Mouse (Mus musculus): ENCODE measurements around the gene 6030452D12Rik. TPM values are rescaled to one million over a fixed set of nuclear protein-coding genes. Genes with fewer than 3 reads are reported as not detected.

The 6030452D12Rik gene
- polyA plus RNA-seq, 1 experiment, result not detected

- H3K36me3 ChIP-seq (ENCODE audit: control insufficient read depth, insufficient read depth, low read length), result no peaks in the 10 kb centered on the region
- TF ChIP-seq CTCF (conservative IDR thresholded peaks at IDR 0.05; ENCODE audit: insufficient read depth, insufficient read length, low read depth, low read length) (no peak), POLR2A (IDR thresholded peaks at IDR 0.05; ENCODE audit: low read depth, low read length) (no peak)
- H3K27ac ChIP-seq (ENCODE audit: insufficient read depth, low read depth, low read length), result no peak overlapping the region
- no peak for DNase-seq
- H3K4me1 ChIP-seq (ENCODE audit: control insufficient read depth, insufficient read depth, low read length), result no peaks in the 10 kb centered on the region
- no peak overlapping the region for H3K4me3 ChIP-seq (ENCODE audit: insufficient read depth, low read depth, low read length)
- H3K27me3 ChIP-seq (replicated peaks; ENCODE audit: control insufficient read depth, insufficient read depth, low read length), result no peaks in the 10 kb centered on the region
- WGBS, result 80% methylated on average over 7 of the region's 7 CpGs
These were observed 33.4 kb downstream of the 6030452D12Rik start for GRCm38 (mm10) chr8:106533709-106534108.

- Histone ChIP-seq H3K36me3 (ENCODE audit: control insufficient read depth, insufficient read depth, low read length) (no peaks in the 10 kb centered on the region), H3K4me1 (ENCODE audit: control insufficient read depth, insufficient read depth, low read length) (no peaks in the 10 kb centered on the region), H3K27me3 (replicated peaks; ENCODE audit: control insufficient read depth, insufficient read depth, low read length) (no peaks in the 10 kb centered on the region), H3K27ac (ENCODE audit: insufficient read depth, low read depth, low read length) (no peak overlapping the region), H3K4me3 (ENCODE audit: insufficient read depth, low read depth, low read length) (no peak overlapping the region)
- peak; percentile 75 for DNase-seq
- TF ChIP-seq CTCF (conservative IDR thresholded peaks at IDR 0.05; ENCODE audit: insufficient read depth, insufficient read length, low read depth, low read length) (peak; percentile 78), POLR2A (IDR thresholded peaks at IDR 0.05; ENCODE audit: low read depth, low read length) (no peak)
- 30% methylated on average over 6 of the region's 6 CpGs for WGBS
These were observed 34.1 kb downstream of the 6030452D12Rik start for GRCm38 (mm10) chr8:106534449-106534848.

- 64% methylated on average over 4 of the region's 4 CpGs for WGBS
- Histone ChIP-seq H3K36me3 (ENCODE audit: control insufficient read depth, insufficient read depth, low read length) (no peaks in the 10 kb centered on the region), H3K27me3 (replicated peaks; ENCODE audit: control insufficient read depth, insufficient read depth, low read length) (no peaks in the 10 kb centered on the region), H3K4me3 (ENCODE audit: insufficient read depth, low read depth, low read length) (no peak overlapping the region), H3K27ac (ENCODE audit: insufficient read depth, low read depth, low read length) (no peak overlapping the region), H3K4me1 (ENCODE audit: control insufficient read depth, insufficient read depth, low read length) (no peaks in the 10 kb centered on the region)
- peak; percentile 50 for TF ChIP-seq CTCF (conservative IDR thresholded peaks at IDR 0.05; ENCODE audit: insufficient read depth, insufficient read length, low read depth, low read length)
- no peak for TF ChIP-seq POLR2A (IDR thresholded peaks at IDR 0.05; ENCODE audit: low read depth, low read length)
- DNase-seq, result no peak
These were observed 35.1 kb downstream of the 6030452D12Rik start for GRCm38 (mm10) chr8:106535448-106535847.

- no peak overlapping the region for H3K27ac ChIP-seq (ENCODE audit: insufficient read depth, low read depth, low read length)
- DNase-seq, result no peak
- WGBS, result 55% methylated on average over 5 of the region's 5 CpGs
These were observed 38.9 kb downstream of the 6030452D12Rik start for GRCm38 (mm10) chr8:106539193-106539592.

GRCm38 (mm10) chr8:106541002-106541401, 40.7 kb downstream of the 6030452D12Rik start:
- Histone ChIP-seq H3K36me3 (ENCODE audit: control insufficient read depth, insufficient read depth, low read length) (no peaks in the 10 kb centered on the region), H3K4me3 (ENCODE audit: insufficient read depth, low read depth, low read length) (no peak overlapping the region), H3K4me1 (ENCODE audit: control insufficient read depth, insufficient read depth, low read length) (no peaks in the 10 kb centered on the region), H3K27ac (ENCODE audit: insufficient read depth, low read depth, low read length) (no peak overlapping the region), H3K27me3 (replicated peaks; ENCODE audit: control insufficient read depth, insufficient read depth, low read length) (no peaks in the 10 kb centered on the region)
- WGBS, result 70% methylated on average over 11 of the region's 11 CpGs
- TF ChIP-seq CTCF (conservative IDR thresholded peaks at IDR 0.05; ENCODE audit: insufficient read depth, insufficient read length, low read depth, low read length), result no peak
- TF ChIP-seq POLR2A (IDR thresholded peaks at IDR 0.05; ENCODE audit: low read depth, low read length), result no peak
- no peak for DNase-seq

More at GRCm38 (mm10) chr8:106539193-106539592, 38.9 kb downstream of the 6030452D12Rik start:
- no peaks in the 10 kb centered on the region for H3K36me3 ChIP-seq (ENCODE audit: control insufficient read depth, insufficient read depth, low read length)
- no peak for TF ChIP-seq CTCF (conservative IDR thresholded peaks at IDR 0.05; ENCODE audit: insufficient read depth, insufficient read length, low read depth, low read length)
- no peak for TF ChIP-seq POLR2A (IDR thresholded peaks at IDR 0.05; ENCODE audit: low read depth, low read length)
- no peaks in the 10 kb centered on the region for H3K4me1 ChIP-seq (ENCODE audit: control insufficient read depth, insufficient read depth, low read length)
- H3K27me3 ChIP-seq (replicated peaks; ENCODE audit: control insufficient read depth, insufficient read depth, low read length), result no peaks in the 10 kb centered on the region
- no peak overlapping the region for H3K4me3 ChIP-seq (ENCODE audit: insufficient read depth, low read depth, low read length)

- Histone ChIP-seq H3K27me3 (replicated peaks; ENCODE audit: control insufficient read depth, insufficient read depth, low read length) (no peaks in the 10 kb centered on the region), H3K36me3 (ENCODE audit: control insufficient read depth, insufficient read depth, low read length) (no peaks in the 10 kb centered on the region), H3K4me3 (ENCODE audit: insufficient read depth, low read depth, low read length) (no peak overlapping the region), H3K27ac (ENCODE audit: insufficient read depth, low read depth, low read length) (no peak overlapping the region), H3K4me1 (ENCODE audit: control insufficient read depth, insufficient read depth, low read length) (no peaks in the 10 kb centered on the region)
- DNase-seq, result no peak
- WGBS, result 67% methylated on average over 8 of the region's 8 CpGs
- TF ChIP-seq CTCF (conservative IDR thresholded peaks at IDR 0.05; ENCODE audit: insufficient read depth, insufficient read length, low read depth, low read length), result no peak
- no peak for TF ChIP-seq POLR2A (IDR thresholded peaks at IDR 0.05; ENCODE audit: low read depth, low read length)
These were observed 42.7 kb downstream of the 6030452D12Rik start for GRCm38 (mm10) chr8:106543043-106543442.

- H3K4me1 ChIP-seq (ENCODE audit: control insufficient read depth, insufficient read depth, low read length), result no peaks in the 10 kb centered on the region
- H3K27ac ChIP-seq (ENCODE audit: insufficient read depth, low read depth, low read length), result no peak overlapping the region
- no peak for DNase-seq
- no peaks in the 10 kb centered on the region for H3K27me3 ChIP-seq (replicated peaks; ENCODE audit: control insufficient read depth, insufficient read depth, low read length)
- no peak overlapping the region for H3K4me3 ChIP-seq (ENCODE audit: insufficient read depth, low read depth, low read length)
- 91% methylated on average over 2 of the region's 2 CpGs for WGBS
- H3K36me3 ChIP-seq (ENCODE audit: control insufficient read depth, insufficient read depth, low read length), result no peaks in the 10 kb centered on the region
- no peak for TF ChIP-seq POLR2A (IDR thresholded peaks at IDR 0.05; ENCODE audit: low read depth, low read length)
- TF ChIP-seq CTCF (conservative IDR thresholded peaks at IDR 0.05; ENCODE audit: insufficient read depth, insufficient read length, low read depth, low read length), result 0 out of 2 replicates have a peak, but pooled peaks have one; percentile 13
These were observed 44.8 kb downstream of the 6030452D12Rik start for GRCm38 (mm10) chr8:106545149-106545548.
